Mouse (Mus musculus): ENCODE data around the gene Qpctl.

DNA sequence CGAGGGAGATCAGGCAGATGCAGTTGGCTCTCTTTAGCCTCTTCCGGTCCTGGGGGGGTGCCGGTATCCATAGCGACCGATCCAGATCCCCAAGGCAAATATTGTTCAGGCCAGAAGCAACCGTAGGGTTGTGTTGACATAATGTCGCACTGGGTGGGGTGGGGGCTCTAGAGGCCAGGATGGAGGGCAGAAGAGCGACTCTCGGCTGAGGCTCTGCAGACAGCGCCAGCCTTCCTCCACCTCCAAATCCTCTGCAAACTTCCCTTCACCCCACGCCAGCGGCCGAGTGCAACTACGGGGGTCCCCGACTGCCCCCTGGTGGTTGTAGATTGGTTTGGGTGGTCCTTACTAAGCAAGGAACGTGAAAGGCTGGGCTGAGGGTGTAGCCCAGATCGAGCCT is 23.8 kb upstream of the Qpctl start:
- TF ChIP-seq CTCF (IDR thresholded peaks at IDR 0.05; ENCODE audit: low read depth, low read length) (peak; percentile 51; the same call in 1 of the 2 replicates), POLR2AphosphoS5 (IDR thresholded peaks at IDR 0.05; ENCODE audit: insufficient replicate concordance, low read depth, low read length) (no peak), GATA1 (IDR thresholded peaks at IDR 0.05; ENCODE audit: borderline replicate concordance, low read length) (no peak), TAL1 (conservative IDR thresholded peaks at IDR 0.05; ENCODE audit: low read depth, low read length) (no peak)
